Mouse (Mus musculus): ENCODE measurements at regions not wholly inside any gene's neighbourhood (a gene's known extent, or its start where the extent isn't known, plus 50 kb on each side); places are given as distances from the start of the nearest gene placed in this dataset.

GRCm38 (mm10) chr2:180399651-180400513 lies 56.2 kb upstream of the Slco4a1 start:
- peak; percentile 21 for DNase-seq (ENCODE audit: low spot score)
- Histone ChIP-seq H3K4me1 (ENCODE audit: insufficient read depth, low read depth, low read length) (no peaks in the 10 kb centered on the region), H3K27ac (ENCODE audit: low read length) (no peak overlapping the region), H3K36me3 (ENCODE audit: insufficient read depth, low read length) (no peaks in the 10 kb centered on the region), H3K4me2 (replicated peaks; ENCODE audit: low read depth, low read length) (no peak overlapping the region), H3K4me3 (ENCODE audit: low read depth, low read length) (no peak overlapping the region), H3K9ac (replicated peaks; ENCODE audit: low read depth) (no peak overlapping the region), H3K9me3 (ENCODE audit: low read length) (no peaks in the 10 kb centered on the region), H3K27me3 (replicated peaks; ENCODE audit: insufficient read depth, low read length) (no peaks in the 10 kb centered on the region)
- no peak for TF ChIP-seq EP300 (IDR thresholded peaks at IDR 0.05)
- WGBS, result 52% methylated on average over 8 of the region's 8 CpGs
- ATAC-seq, result peak; percentile 60

GRCm38 (mm10) chr2:180398851-180399447 lies 57.1 kb upstream of the Slco4a1 start:
- no peak overlapping the region for H3K4me3 ChIP-seq (ENCODE audit: low read depth, low read length)
- DNase-seq (ENCODE audit: low spot score), result no peak
- H3K4me2 ChIP-seq (replicated peaks; ENCODE audit: low read depth, low read length), result no peak overlapping the region
- 83% methylated on average over 6 of the region's 6 CpGs for WGBS
- TF ChIP-seq EP300 (IDR thresholded peaks at IDR 0.05) (no peak), CTCF (IDR thresholded peaks at IDR 0.05) (no peak)
- no peak overlapping the region for H3K27ac ChIP-seq (ENCODE audit: low read length)
- H3K27me3 ChIP-seq (replicated peaks; ENCODE audit: insufficient read depth, low read length), result no peaks in the 10 kb centered on the region
- H3K36me3 ChIP-seq (ENCODE audit: insufficient read depth, low read length), result no peaks in the 10 kb centered on the region
- H3K9me3 ChIP-seq (ENCODE audit: low read length), result no peaks in the 10 kb centered on the region
- ATAC-seq, result no peak
- no peak overlapping the region for H3K9ac ChIP-seq (replicated peaks; ENCODE audit: low read depth)
- no peaks in the 10 kb centered on the region for H3K4me1 ChIP-seq (ENCODE audit: insufficient read depth, low read depth, low read length)

GRCm38 (mm10) chr2:180398481-180398754 lies 57.6 kb upstream of the Slco4a1 start:
- H3K27me3 ChIP-seq (replicated peaks; ENCODE audit: insufficient read depth, low read length), result no peaks in the 10 kb centered on the region
- no peaks in the 10 kb centered on the region for H3K4me1 ChIP-seq (ENCODE audit: insufficient read depth, low read depth, low read length)
- H3K27ac ChIP-seq (ENCODE audit: low read length), result no peak overlapping the region
- H3K4me3 ChIP-seq (ENCODE audit: low read depth, low read length), result no peak overlapping the region
- no peak for TF ChIP-seq EP300 (IDR thresholded peaks at IDR 0.05)
- TF ChIP-seq CTCF (IDR thresholded peaks at IDR 0.05), result no peak
- no peaks in the 10 kb centered on the region for H3K9me3 ChIP-seq (ENCODE audit: low read length)
- H3K4me2 ChIP-seq (replicated peaks; ENCODE audit: low read depth, low read length), result no peak overlapping the region
- DNase-seq (ENCODE audit: low spot score) (no peak), ATAC-seq (no peak)
- no peak overlapping the region for H3K9ac ChIP-seq (replicated peaks; ENCODE audit: low read depth)
- H3K36me3 ChIP-seq (ENCODE audit: insufficient read depth, low read length), result no peaks in the 10 kb centered on the region
- WGBS, result 93% methylated on average over 4 of the region's 4 CpGs

GRCm38 (mm10) chr2:180397723-180398480 lies 58.1 kb upstream of the Slco4a1 start:
- no peak overlapping the region for H3K27ac ChIP-seq (ENCODE audit: low read length)
- H3K9ac ChIP-seq (replicated peaks; ENCODE audit: low read depth), result no peak overlapping the region

GRCm38 (mm10) chr2:180396664-180397377 lies 59.2 kb upstream of the Slco4a1 start:
- Histone ChIP-seq H3K4me1 (ENCODE audit: insufficient read depth, low read depth, low read length) (no peaks in the 10 kb centered on the region), H3K9ac (replicated peaks; ENCODE audit: low read depth) (no peak overlapping the region), H3K4me2 (replicated peaks; ENCODE audit: low read depth, low read length) (no peak overlapping the region), H3K27ac (ENCODE audit: low read length) (no peak overlapping the region), H3K27me3 (replicated peaks; ENCODE audit: insufficient read depth, low read length) (no peaks in the 10 kb centered on the region), H3K9me3 (ENCODE audit: low read length) (no peaks in the 10 kb centered on the region), H3K36me3 (ENCODE audit: insufficient read depth, low read length) (no peaks in the 10 kb centered on the region), H3K4me3 (ENCODE audit: low read depth, low read length) (no peak overlapping the region)
- WGBS, result 73% methylated on average over 4 of the region's 4 CpGs
- DNase-seq (ENCODE audit: low spot score), result no peak
- TF ChIP-seq EP300 (IDR thresholded peaks at IDR 0.05) (no peak), CTCF (IDR thresholded peaks at IDR 0.05) (no peak)
- no peak for ATAC-seq

More at GRCm38 (mm10) chr2:180397723-180398480, 58.1 kb upstream of the Slco4a1 start:
- no peaks in the 10 kb centered on the region for H3K9me3 ChIP-seq (ENCODE audit: low read length)
- H3K36me3 ChIP-seq (ENCODE audit: insufficient read depth, low read length), result no peaks in the 10 kb centered on the region
- no peaks in the 10 kb centered on the region for H3K4me1 ChIP-seq (ENCODE audit: insufficient read depth, low read depth, low read length)
- no peak overlapping the region for H3K4me2 ChIP-seq (replicated peaks; ENCODE audit: low read depth, low read length)
- 73% methylated on average over 11 of the region's 11 CpGs for WGBS
- H3K4me3 ChIP-seq (ENCODE audit: low read depth, low read length), result no peak overlapping the region
- no peaks in the 10 kb centered on the region for H3K27me3 ChIP-seq (replicated peaks; ENCODE audit: insufficient read depth, low read length)
- DNase-seq (ENCODE audit: low spot score) (no peak), ATAC-seq (no peak)
- TF ChIP-seq EP300 (IDR thresholded peaks at IDR 0.05), result no peak
- TF ChIP-seq CTCF (IDR thresholded peaks at IDR 0.05), result no peak

- Histone ChIP-seq H3K4me1 (ENCODE audit: insufficient read depth, low read depth, low read length) (no peaks in the 10 kb centered on the region), H3K36me3 (ENCODE audit: insufficient read depth, low read length) (no peaks in the 10 kb centered on the region), H3K27ac (ENCODE audit: low read length) (no peak overlapping the region), H3K4me3 (ENCODE audit: low read depth, low read length) (no peak overlapping the region), H3K9ac (replicated peaks; ENCODE audit: low read depth) (no peak overlapping the region), H3K9me3 (ENCODE audit: low read length) (no peaks in the 10 kb centered on the region), H3K27me3 (replicated peaks; ENCODE audit: insufficient read depth, low read length) (no peaks in the 10 kb centered on the region), H3K4me2 (replicated peaks; ENCODE audit: low read depth, low read length) (no peak overlapping the region)
- 71% methylated on average over 3 of the region's 3 CpGs for WGBS
- no peak for DNase-seq (ENCODE audit: low spot score)
- no peak for ATAC-seq
- TF ChIP-seq EP300 (IDR thresholded peaks at IDR 0.05) (no peak), CTCF (IDR thresholded peaks at IDR 0.05) (no peak)
Measured at GRCm38 (mm10) chr2:180396211-180396610, 59.8 kb upstream of the Slco4a1 start.
